Mouse (Mus musculus): Measurements from ENCODE around the gene Ptprh. TPM values are rescaled to one million over a fixed set of nuclear protein-coding genes. Genes with fewer than 3 reads are reported as not detected.

The Ptprh gene
- polyA plus RNA-seq, 1 experiment: not detected

DNA sequence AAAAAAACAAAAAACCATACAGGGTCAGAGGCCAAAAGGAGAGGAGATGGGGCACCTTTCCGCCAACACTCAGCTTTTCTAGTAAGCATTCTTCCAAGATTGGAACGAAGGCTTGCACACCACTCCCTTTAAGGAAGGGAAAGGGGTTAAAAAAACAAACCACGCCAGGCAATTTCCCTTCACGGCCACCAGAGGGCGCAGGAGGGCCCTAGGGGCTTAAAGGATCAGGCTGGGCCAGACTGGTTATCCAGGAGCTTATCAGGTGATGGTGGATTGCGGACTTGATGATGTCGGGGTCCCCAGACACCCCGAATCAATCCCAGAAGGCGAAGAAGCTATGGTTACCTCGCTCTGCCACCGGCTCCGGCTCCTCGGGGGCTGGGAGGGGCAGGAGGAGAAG is 90.6 kb downstream of the Ptprh start:
- TF ChIP-seq CTCF (IDR thresholded peaks at IDR 0.05; ENCODE audit: control insufficient read depth, insufficient read depth, low read length) (peak; percentile 85), POLR2A (IDR thresholded peaks at IDR 0.05; ENCODE audit: borderline replicate concordance, control insufficient read depth, low read depth, low read length) (no peak)
- H3K27ac ChIP-seq (ENCODE audit: control insufficient read depth, insufficient read depth, low read depth, low read length, poor library complexity): no peak overlapping the region
- H3K4me3 ChIP-seq (replicated peaks; ENCODE audit: control insufficient read depth, low read depth, low read length): no peak overlapping the region
- 27% methylated on average over 13 of the region's 13 CpGs for WGBS
- peaks cover 2% of the 10 kb centered on the region; the same call in 1 of the 2 replicates for H3K4me1 ChIP-seq (ENCODE audit: control insufficient read depth, insufficient read depth, low read length)

DNA sequence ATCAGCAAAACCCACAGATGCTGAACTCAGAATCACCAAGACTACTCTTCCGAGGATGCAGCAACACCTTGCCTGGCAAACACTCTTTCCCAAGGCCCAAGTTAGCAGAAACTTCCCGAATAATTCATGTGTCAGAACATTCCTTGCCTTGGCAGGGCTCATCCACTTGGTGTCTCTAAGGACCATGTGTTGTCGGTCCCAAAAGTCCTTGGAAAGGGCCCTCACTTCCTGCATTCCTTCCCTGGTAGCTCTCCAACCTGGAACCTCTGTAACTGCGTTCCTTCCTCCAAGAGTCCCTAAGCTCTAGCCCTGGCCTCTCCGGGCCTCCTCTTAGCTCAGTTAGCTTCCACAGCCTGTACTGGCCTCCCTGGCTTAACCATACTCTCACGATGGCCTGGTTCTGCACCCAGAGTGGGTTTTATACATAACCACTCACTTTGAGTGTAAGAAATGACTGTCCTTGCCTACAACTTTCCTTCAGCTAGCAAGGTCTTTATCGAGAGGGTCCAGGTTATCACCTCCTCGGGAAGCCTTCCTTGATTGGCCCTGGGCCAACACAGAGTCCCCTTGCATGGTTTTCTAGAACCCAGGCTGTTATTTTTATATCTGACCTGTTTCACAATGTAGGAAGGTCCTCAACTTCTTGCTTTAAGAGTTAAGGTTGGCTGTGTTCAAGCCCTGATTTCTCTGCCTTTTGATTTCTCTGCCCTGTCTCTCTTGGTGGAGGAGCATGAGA is 92.2 kb downstream of the Ptprh start:
- peaks cover 3% of the 10 kb centered on the region; the same call in 1 of the 2 replicates for H3K4me1 ChIP-seq (ENCODE audit: control insufficient read depth, insufficient read depth, low read length)
- no peak overlapping the region for H3K27ac ChIP-seq (ENCODE audit: control insufficient read depth, insufficient read depth, low read depth, low read length, poor library complexity)
- H3K4me3 ChIP-seq (replicated peaks; ENCODE audit: control insufficient read depth, low read depth, low read length): no peak overlapping the region
- 77% methylated on average over 8 of the region's 8 CpGs for WGBS
- TF ChIP-seq POLR2A (IDR thresholded peaks at IDR 0.05; ENCODE audit: borderline replicate concordance, control insufficient read depth, low read depth, low read length) (no peak), CTCF (IDR thresholded peaks at IDR 0.05; ENCODE audit: control insufficient read depth, insufficient read depth, low read length) (no peak)

DNA sequence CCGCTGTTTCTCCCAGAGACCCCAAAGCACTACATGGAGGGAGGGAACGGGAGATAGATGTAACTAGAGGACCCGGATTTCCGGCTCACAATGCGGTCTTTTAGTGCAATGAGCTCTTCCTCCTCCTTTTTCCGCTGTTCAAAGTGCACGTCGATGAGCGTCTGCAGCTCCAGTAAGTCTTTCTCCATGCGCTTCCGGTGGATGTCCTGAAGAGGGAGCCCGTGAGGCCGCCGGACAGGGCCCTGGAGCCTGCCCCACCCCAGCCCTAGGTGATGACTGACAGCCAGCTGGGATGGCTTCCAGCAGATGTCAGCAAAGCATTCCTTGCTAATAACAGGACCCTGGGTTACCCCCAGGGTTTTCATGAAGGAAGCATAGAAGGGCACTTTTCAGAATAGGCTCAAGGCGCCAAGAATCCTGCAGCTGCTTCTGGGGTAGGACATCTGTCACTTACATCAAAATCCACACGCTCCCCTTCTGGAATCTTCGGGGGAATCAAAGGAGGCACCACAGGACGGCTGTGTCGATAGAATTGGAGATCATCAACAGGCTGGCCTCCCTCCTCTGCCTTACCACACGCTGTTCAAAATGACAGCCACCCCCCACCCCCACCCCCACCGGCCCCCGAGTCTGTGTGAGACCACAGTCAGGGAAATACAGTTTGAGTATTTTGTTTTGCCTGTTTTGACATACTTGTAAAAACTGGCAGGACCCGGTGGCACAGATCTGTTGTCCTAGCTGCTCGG is 93.8 kb downstream of the Ptprh start:
- Histone ChIP-seq H3K4me1 (ENCODE audit: control insufficient read depth, insufficient read depth, low read length) (peaks cover 5% of the 10 kb centered on the region), H3K4me3 (replicated peaks; ENCODE audit: control insufficient read depth, low read depth, low read length) (no peak overlapping the region), H3K27ac (ENCODE audit: control insufficient read depth, insufficient read depth, low read depth, low read length, poor library complexity) (0 out of 2 replicates have a peak overlapping the region, but pooled peaks have one; percentile 20)
- WGBS: 25% methylated on average over 24 of the region's 24 CpGs
- peak; percentile 79 for TF ChIP-seq CTCF (IDR thresholded peaks at IDR 0.05; ENCODE audit: control insufficient read depth, insufficient read depth, low read length)
- no peak for TF ChIP-seq POLR2A (IDR thresholded peaks at IDR 0.05; ENCODE audit: borderline replicate concordance, control insufficient read depth, low read depth, low read length)

DNA sequence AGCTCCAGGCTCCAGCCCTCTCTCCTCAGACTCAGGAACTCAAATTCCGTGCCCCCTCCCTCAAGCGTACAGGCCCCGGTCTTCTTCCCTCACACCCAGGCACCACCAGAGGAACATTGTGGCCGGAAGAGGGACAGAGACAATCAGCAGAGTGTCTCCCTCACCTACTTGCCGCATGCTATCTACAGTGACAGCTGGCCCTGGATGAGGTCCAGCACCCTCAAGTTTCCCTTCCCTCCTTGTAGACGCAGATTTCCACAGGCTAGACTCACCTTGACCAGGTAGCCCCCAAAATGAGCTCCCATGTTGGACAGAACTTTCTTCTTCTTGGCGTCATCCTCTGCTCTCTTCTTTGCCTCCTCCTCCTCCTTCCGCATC is 95.1 kb downstream of the Ptprh start:
- H3K27ac ChIP-seq (ENCODE audit: control insufficient read depth, insufficient read depth, low read depth, low read length, poor library complexity): peak overlapping the region; percentile 14; the same call in 1 of the 2 replicates
- 43% methylated on average over 8 of the region's 8 CpGs for WGBS
- peaks cover 11% of the 10 kb centered on the region for H3K4me1 ChIP-seq (ENCODE audit: control insufficient read depth, insufficient read depth, low read length)
- no peak for TF ChIP-seq CTCF (IDR thresholded peaks at IDR 0.05; ENCODE audit: control insufficient read depth, insufficient read depth, low read length)
- peak overlapping the region; percentile 22 for H3K4me3 ChIP-seq (replicated peaks; ENCODE audit: control insufficient read depth, low read depth, low read length)

DNA sequence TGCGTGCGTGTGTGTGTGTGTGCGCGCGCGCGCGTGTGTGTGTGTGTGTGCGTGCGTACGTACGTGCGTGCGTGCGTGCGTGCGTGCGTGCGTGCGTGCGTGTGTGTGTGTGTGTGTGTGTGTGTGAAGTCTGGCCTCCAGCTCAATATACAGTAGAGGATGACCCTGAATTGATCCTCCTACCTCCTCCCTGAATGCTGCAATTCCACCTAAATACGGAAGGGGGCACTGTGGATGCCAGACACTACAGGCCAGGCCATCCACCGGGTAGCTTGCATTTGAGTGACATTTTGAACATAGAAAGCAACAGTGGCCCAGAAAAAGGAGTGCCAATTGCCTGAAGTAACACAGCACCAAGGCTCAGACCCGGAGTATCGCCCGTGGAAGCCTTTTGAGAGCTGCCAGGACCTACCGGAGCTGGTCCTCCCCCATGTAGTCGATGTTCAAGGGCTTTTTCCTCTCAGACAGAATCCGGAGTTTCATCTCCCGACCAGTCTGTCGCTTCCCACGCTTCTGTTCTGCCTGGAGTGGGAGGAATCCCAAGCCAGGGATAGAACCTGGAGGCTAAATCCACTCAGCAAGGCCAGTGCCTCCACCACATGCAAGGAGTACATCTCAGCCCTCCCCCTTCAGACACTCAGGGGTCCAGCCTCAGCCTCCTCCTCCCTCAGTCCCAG is 95.6 kb downstream of the Ptprh start:
- Histone ChIP-seq H3K4me1 (ENCODE audit: control insufficient read depth, insufficient read depth, low read length) (peaks cover 13% of the 10 kb centered on the region), H3K27ac (ENCODE audit: control insufficient read depth, insufficient read depth, low read depth, low read length, poor library complexity) (0 out of 2 replicates have a peak overlapping the region, but pooled peaks have one; percentile 1)
- 75% methylated on average over 30 of the region's 32 CpGs for WGBS

DNA sequence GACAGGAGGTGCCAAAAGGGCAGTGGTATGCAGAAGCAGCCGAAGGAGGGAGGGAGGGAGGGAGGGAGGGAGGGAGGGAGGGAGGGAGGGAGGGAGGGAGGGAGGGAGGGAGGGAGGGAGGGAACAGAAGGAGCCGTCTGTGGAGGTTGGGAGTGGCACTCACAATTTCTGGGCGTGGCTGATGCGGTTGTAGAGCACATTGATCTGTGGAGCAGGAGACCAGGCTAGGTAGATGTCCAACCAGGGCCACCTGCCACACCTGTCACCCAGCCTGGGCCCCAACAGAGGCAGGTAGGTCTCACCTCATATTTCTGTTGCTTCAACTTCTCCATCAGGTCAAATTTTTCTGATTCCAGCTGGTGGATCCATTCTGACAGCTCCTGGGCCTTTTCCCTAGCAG is 96.6 kb downstream of the Ptprh start:
- H3K27ac ChIP-seq (ENCODE audit: control insufficient read depth, insufficient read depth, low read depth, low read length, poor library complexity): no peak overlapping the region
- TF ChIP-seq CTCF (IDR thresholded peaks at IDR 0.05; ENCODE audit: control insufficient read depth, insufficient read depth, low read length): no peak
- TF ChIP-seq POLR2A (IDR thresholded peaks at IDR 0.05; ENCODE audit: borderline replicate concordance, control insufficient read depth, low read depth, low read length): no peak
- WGBS: 46% methylated on average over 3 of the region's 4 CpGs
- H3K4me3 ChIP-seq (replicated peaks; ENCODE audit: control insufficient read depth, low read depth, low read length): no peak overlapping the region
- peaks cover 13% of the 10 kb centered on the region for H3K4me1 ChIP-seq (ENCODE audit: control insufficient read depth, insufficient read depth, low read length)

More for the DNA sequence above, 95.6 kb downstream of the Ptprh start:
- no peak overlapping the region for H3K4me3 ChIP-seq (replicated peaks; ENCODE audit: control insufficient read depth, low read depth, low read length)
- TF ChIP-seq CTCF (IDR thresholded peaks at IDR 0.05; ENCODE audit: control insufficient read depth, insufficient read depth, low read length) (peak; percentile 51; the same call in 1 of the 2 replicates), POLR2A (IDR thresholded peaks at IDR 0.05; ENCODE audit: borderline replicate concordance, control insufficient read depth, low read depth, low read length) (no peak)

DNA sequence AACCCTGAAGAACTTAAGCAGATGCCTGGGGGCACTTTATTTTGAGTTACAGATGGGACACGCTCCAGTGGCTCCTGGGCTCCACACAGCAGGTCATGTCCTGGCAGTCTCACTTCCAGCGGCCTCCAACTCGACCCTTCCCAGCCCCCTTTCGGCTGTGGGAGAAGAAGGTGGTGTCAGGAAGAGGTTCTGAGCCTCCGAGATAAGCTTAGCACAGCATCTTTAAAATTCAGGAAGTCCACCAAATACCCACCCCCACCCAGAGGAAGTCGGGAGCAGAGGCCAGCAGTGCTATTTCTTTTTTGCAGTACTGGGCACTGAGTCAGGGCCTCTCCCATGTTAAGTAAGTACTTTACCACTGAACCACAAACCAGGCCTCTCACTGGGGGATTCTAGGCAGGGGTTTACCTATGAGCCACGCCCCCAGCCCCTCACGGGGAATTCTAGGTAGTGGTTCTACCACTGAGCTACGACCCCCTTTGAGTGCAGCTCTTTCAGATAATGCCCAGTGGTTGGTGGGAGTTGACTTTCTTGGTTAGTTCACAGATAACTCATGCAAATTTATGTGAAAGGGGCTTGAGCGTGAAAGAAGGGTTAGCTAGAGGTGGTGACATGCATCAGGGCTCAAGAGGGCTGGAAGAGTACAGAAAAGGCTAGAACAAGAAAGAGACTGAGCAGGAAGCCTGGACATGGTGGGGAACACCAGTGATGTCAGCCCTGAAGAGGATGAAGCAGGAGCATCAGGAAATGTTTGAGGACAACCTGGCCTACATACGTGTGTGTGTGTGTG is 99.0 kb downstream of the Ptprh start:
- Histone ChIP-seq H3K27ac (ENCODE audit: control insufficient read depth, insufficient read depth, low read depth, low read length, poor library complexity) (peak overlapping the region; percentile 77), H3K4me1 (ENCODE audit: control insufficient read depth, insufficient read depth, low read length) (peaks cover 11% of the 10 kb centered on the region), H3K4me3 (replicated peaks; ENCODE audit: control insufficient read depth, low read depth, low read length) (no peak overlapping the region)
- 16% methylated on average over 11 of the region's 11 CpGs for WGBS
- TF ChIP-seq POLR2A (IDR thresholded peaks at IDR 0.05; ENCODE audit: borderline replicate concordance, control insufficient read depth, low read depth, low read length) (no peak), CTCF (IDR thresholded peaks at IDR 0.05; ENCODE audit: control insufficient read depth, insufficient read depth, low read length) (no peak)

Data from bone marrow, adult 2 months (tissue).